In the genomic region with DNA sequence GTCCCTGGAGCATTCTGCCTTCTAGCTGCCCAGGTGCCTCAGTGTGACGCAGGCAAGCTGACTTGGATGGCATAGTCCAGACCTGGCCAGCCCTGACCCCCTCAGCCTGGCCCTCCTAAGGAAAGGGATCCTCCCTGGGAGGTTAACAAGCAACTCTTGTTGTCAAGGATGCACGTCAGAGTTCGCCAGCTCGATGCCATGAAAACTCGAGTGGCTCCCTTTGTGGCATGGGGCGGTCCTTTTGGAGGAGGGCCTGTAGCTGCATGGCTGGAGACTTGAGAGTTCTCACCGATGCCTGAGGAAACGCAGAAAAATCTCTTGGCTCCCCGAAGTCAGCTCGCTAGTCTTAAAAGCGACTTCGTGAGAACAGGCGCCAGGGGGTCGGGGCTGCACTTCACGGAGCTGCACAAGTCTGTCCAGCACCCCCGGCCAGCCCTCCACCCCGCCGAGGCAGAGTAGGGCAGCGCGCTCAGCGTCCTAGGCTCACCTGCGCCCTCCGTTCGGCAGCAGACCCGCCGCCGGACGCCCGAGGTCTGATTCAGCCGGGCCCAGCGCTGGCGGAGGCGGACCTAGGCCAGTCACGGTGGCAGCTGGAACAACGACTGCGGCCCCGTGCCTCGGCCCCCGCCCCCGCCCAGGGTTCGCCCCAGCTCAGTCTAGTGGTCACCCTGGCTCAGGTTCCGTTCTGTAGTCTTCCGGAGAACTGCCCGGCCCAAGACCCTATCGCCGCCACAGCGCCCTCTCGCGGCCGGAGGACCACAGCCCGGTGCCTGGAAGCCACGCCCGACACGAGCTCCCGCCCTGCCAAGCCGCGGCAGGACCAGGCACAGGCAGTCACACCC, we compare ENCODE assay signal across 8 mouse cellular contexts. TPM values are rescaled to one million over a fixed set of nuclear protein-coding genes. Genes with fewer than 3 reads are reported as not detected.
DNase-seq lines count a peak whose midpoint lies in the region; ATAC-seq lines count a peak whose summit lies in the region.

A gene (minus strand): TSS at position 689 of the 842 bp plus-strand sequence.

- peak within 1 kb of the TSS; percentile 80 for H3K4me3 ChIP-seq in intestine, embryonic 14.5 days (ENCODE audit: low read depth, low read length)

- no peaks in the 10 kb centered on the region for H3K9me3 ChIP-seq in intestine, embryonic 14.5 days (ENCODE audit: control insufficient read depth, low read length)

- no peaks in the 10 kb centered on the region for H3K27me3 ChIP-seq in intestine, embryonic 14.5 days (replicated peaks; ENCODE audit: control insufficient read depth, insufficient read depth, low read length)

- intact Hi-C loops in left cerebral cortex, postnatal 14 days (cut with DNase I) = no loop called here

- H3K27ac ChIP-seq in intestine, embryonic 14.5 days (ENCODE audit: low read depth) = peak within 1 kb of the TSS; percentile 62; the same call in 1 of the 2 replicates

- peaks cover 23% of the 10 kb centered on the region for H3K4me1 ChIP-seq in intestine, embryonic 14.5 days (replicated peaks; ENCODE audit: control insufficient read depth, insufficient read depth, low read length)

- WGBS in intestine, embryonic 14.5 days = under 1% methylated on average over 57 of the region's 57 CpGs

- H3K36me3 ChIP-seq in intestine, embryonic 14.5 days (ENCODE audit: control insufficient read depth, insufficient read depth, low read length) = peaks cover 37% of the 10 kb centered on the region

- H3K9ac ChIP-seq in intestine, embryonic 14.5 days (ENCODE audit: low read length) = peak within 1 kb of the TSS; percentile 87

- peak; percentile 97 to 99 for DNase-seq in adrenal gland, adult (ENCODE audit: inconsistent age in 2 of 2, low spot score in 1 of 2)
- DNase-seq in embryo, embryonic 10.5 days (ENCODE audit: low spot score) = peak; percentile 94
- DNase-seq in gastrocnemius, postnatal 25 days = peak; percentile 94
- peak; percentile 100 for DNase-seq in intestine, embryonic 14.5 days (ENCODE audit: low spot score)
- DNase-seq in left cerebral cortex, postnatal 14 days (ENCODE audit: low spot score in 2 of 2) = peak; percentile 94 to 97
- peak; percentile 96 for DNase-seq in mesoderm, embryonic 11.5 days (ENCODE audit: low read depth, low spot score)
- DNase-seq in right cerebral cortex, postnatal 36 days (ENCODE audit: low spot score in 2 of 2) = peak; percentile 88 to 92
- peak; percentile 97 for DNase-seq in yolk sac, embryonic 10.5 days (ENCODE audit: low spot score)

- ATAC-seq in intestine, embryonic 14.5 days (replicated peaks; ENCODE audit: low FRiP score, low TSS enrichment, low read depth) = peak; percentile 92

- H3K4me2 ChIP-seq in intestine, embryonic 14.5 days (ENCODE audit: low read length) = peak within 1 kb of the TSS; percentile 99

RNA-seq across cellular contexts. Expression of the gene that starts here (rescaled TPM):
- 1 to 10 TPM; 6.5 to 7.6 TPM for total RNA-seq in gastrocnemius, postnatal 25 days (2021)
- 18.4 and 22.8 TPM in 2 replicates for polyA plus RNA-seq in intestine, embryonic 14.5 days (2014; fragmentation: Nextera tagmentation; extraction: Ambion mirVana)
- 10 to 100 TPM; 18.8 to 20.8 TPM for total RNA-seq in left cerebral cortex, postnatal 14 days (2021)

Comparison
In these comparisons a context has a peak if more than half of its experiments do, and no peak if none do; other contexts are left out.
1. Peak in every context shown above with its lines: DNase-seq, ATAC-seq, H3K4me3 ChIP-seq and H3K27ac ChIP-seq.